23 mouse cellular contexts compared by ENCODE assay signal in the genomic region with DNA sequence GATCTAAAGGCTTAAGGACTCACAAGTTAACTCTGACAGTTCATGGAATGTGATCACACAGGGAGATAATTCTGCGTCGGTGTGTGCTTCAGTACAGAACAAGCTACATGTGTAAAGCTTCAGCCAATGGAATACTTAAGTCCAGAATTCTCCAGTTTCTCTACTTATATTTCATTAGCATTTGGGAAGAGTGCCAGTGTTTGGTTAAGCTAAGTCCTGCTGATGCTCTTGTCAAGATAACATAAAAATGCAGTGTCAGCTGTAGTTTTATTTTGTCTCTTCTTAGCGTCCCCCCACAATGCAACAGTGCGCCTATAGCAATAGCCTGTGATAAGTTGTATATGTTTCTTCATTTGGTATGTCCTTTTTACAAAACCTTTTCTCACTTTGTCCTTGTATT. TPM values are rescaled to one million over a fixed set of nuclear protein-coding genes. Genes with fewer than 3 reads are reported as not detected.
A peak's percentile ranks its signal among the peaks of the same experiment; 100 is the strongest.
DNase-seq lines count a peak whose midpoint lies in the region; ATAC-seq and TF ChIP-seq lines count a peak whose summit lies in the region.
"Had no signal": no experiment of that assay in that cellular context is flagged by ENCODE, and none has a peak within 500 bp of the region (broad histone marks: within the 10 kb centered on the region; RNA-seq: fewer than 3 reads in every experiment).

No protein-coding gene starts in this region.

- no peak overlapping the region for H3K4me3 ChIP-seq in kidney, embryonic 16.5 days (ENCODE audit: low read length)
- no peak overlapping the region for H3K4me3 ChIP-seq in lung, embryonic 15.5 days
- no peak overlapping the region for H3K4me3 ChIP-seq in stomach, embryonic 14.5 days (ENCODE audit: low read depth, low read length)
- no peak overlapping the region for H3K4me3 ChIP-seq in stomach, postnatal 0 days (ENCODE audit: low read depth, low read length)
- H3K4me3 ChIP-seq: embryonic facial prominence, embryonic 15.5 days; gastrocnemius, adult 2 months; hindbrain, embryonic 12.5 days; hindbrain, embryonic 15.5 days had no signal

- no peak overlapping the region for H3K27ac ChIP-seq in kidney, embryonic 16.5 days (ENCODE audit: low read length)
- H3K27ac ChIP-seq in lung, embryonic 15.5 days: 0 out of 2 replicates have a peak overlapping the region, but pooled peaks have one; percentile 12
- H3K27ac ChIP-seq in stomach, embryonic 14.5 days (ENCODE audit: low read length): no peak overlapping the region
- H3K27ac ChIP-seq in stomach, postnatal 0 days (replicated peaks): no peak overlapping the region
- H3K27ac ChIP-seq: embryonic facial prominence, embryonic 15.5 days; gastrocnemius, adult 2 months; hindbrain, embryonic 12.5 days; hindbrain, embryonic 15.5 days had no signal

- H3K4me1 ChIP-seq in kidney, embryonic 16.5 days (ENCODE audit: insufficient read depth, low read length): peaks cover 8% of the 10 kb centered on the region; the same call in 1 of the 2 replicates
- peaks cover 10% of the 10 kb centered on the region; the same call in 1 of the 2 replicates for H3K4me1 ChIP-seq in lung, embryonic 15.5 days
- H3K4me1 ChIP-seq in stomach, embryonic 14.5 days (ENCODE audit: control insufficient read depth, insufficient read depth, low read length): peaks cover 12% of the 10 kb centered on the region; the same call in 1 of the 2 replicates
- H3K4me1 ChIP-seq in stomach, postnatal 0 days (replicated peaks; ENCODE audit: control insufficient read depth, insufficient read depth): no peaks in the 10 kb centered on the region
- H3K4me1 ChIP-seq: embryonic facial prominence, embryonic 15.5 days; hindbrain, embryonic 12.5 days; hindbrain, embryonic 15.5 days had no signal

- no peak overlapping the region for H3K9ac ChIP-seq in kidney, embryonic 16.5 days (replicated peaks; ENCODE audit: low read length)
- H3K9ac ChIP-seq in lung, embryonic 15.5 days: no peak overlapping the region
- H3K9ac ChIP-seq in stomach, embryonic 14.5 days (replicated peaks; ENCODE audit: low read depth, low read length): no peak overlapping the region
- no peak overlapping the region for H3K9ac ChIP-seq in stomach, postnatal 0 days (ENCODE audit: low read length)
- H3K9ac ChIP-seq: embryonic facial prominence, embryonic 15.5 days; forebrain, postnatal 0 days; hindbrain, embryonic 12.5 days; hindbrain, embryonic 15.5 days had no signal

- 0 out of 2 replicates have a peak overlapping the region, but pooled peaks have one; percentile 23 for H3K4me2 ChIP-seq in kidney, embryonic 16.5 days (replicated peaks; ENCODE audit: low read depth, low read length)
- H3K4me2 ChIP-seq in lung, embryonic 15.5 days: no peak overlapping the region
- 0 out of 2 replicates have a peak overlapping the region, but pooled peaks have one; percentile 12 for H3K4me2 ChIP-seq in stomach, embryonic 14.5 days (replicated peaks; ENCODE audit: low read depth, low read length)
- H3K4me2 ChIP-seq in stomach, postnatal 0 days (replicated peaks; ENCODE audit: low read depth): no peak overlapping the region
- H3K4me2 ChIP-seq: embryonic facial prominence, embryonic 15.5 days; heart, embryonic 11.5 days; hindbrain, embryonic 12.5 days; hindbrain, embryonic 15.5 days had no signal

- no peak for TF ChIP-seq CTCF in stomach, postnatal 0 days (IDR thresholded peaks at IDR 0.05; ENCODE audit: low read depth)

- no peak for ATAC-seq in kidney, embryonic 16.5 days (ENCODE audit: low FRiP score, low TSS enrichment)
- ATAC-seq in lung, embryonic 15.5 days (ENCODE audit: borderline replicate concordance, extremely low read depth, low FRiP score, low TSS enrichment): peak; percentile 46; the same call in 1 of the 2 replicates
- 0 out of 2 replicates have a peak, but pooled peaks have one; percentile 10 for ATAC-seq in stomach, embryonic 14.5 days (ENCODE audit: insufficient number of reproducible peaks, insufficient read depth, low FRiP score, low read depth)
- no peak for ATAC-seq in stomach, postnatal 0 days (ENCODE audit: low FRiP score, low TSS enrichment)
- ATAC-seq: CD4-positive, CD25-positive, alpha-beta regulatory T cell, adult 4 months; forebrain, embryonic 14.5 days; forebrain, postnatal 0 days had no signal

- 33% methylated on average over 4 of the region's 4 CpGs for WGBS in kidney, embryonic 16.5 days
- WGBS in lung, embryonic 15.5 days: 30% methylated on average over 4 of the region's 4 CpGs
- 32% methylated on average over 4 of the region's 4 CpGs for WGBS in stomach, embryonic 14.5 days
- WGBS in stomach, postnatal 0 days: 22% methylated on average over 4 of the region's 4 CpGs

- H3K27me3 ChIP-seq in kidney, embryonic 16.5 days (ENCODE audit: insufficient read depth, low read length): no peaks in the 10 kb centered on the region
- no peaks in the 10 kb centered on the region for H3K27me3 ChIP-seq in lung, embryonic 15.5 days
- H3K27me3 ChIP-seq in stomach, embryonic 14.5 days (ENCODE audit: control insufficient read depth, insufficient read depth, low read length): no peaks in the 10 kb centered on the region
- no peaks in the 10 kb centered on the region for H3K27me3 ChIP-seq in stomach, postnatal 0 days (ENCODE audit: control insufficient read depth, insufficient read depth, low read length)
- H3K27me3 ChIP-seq: embryonic facial prominence, embryonic 15.5 days; hindbrain, embryonic 12.5 days; hindbrain, embryonic 15.5 days had no signal

- no peaks in the 10 kb centered on the region for H3K36me3 ChIP-seq in kidney, embryonic 16.5 days (ENCODE audit: insufficient read depth, low read length)
- no peaks in the 10 kb centered on the region for H3K36me3 ChIP-seq in lung, embryonic 15.5 days
- H3K36me3 ChIP-seq in stomach, embryonic 14.5 days (ENCODE audit: control insufficient read depth, insufficient read depth, low read length): no peaks in the 10 kb centered on the region
- no peaks in the 10 kb centered on the region for H3K36me3 ChIP-seq in stomach, postnatal 0 days (ENCODE audit: control insufficient read depth, insufficient read depth, low read length)
- H3K36me3 ChIP-seq: embryonic facial prominence, embryonic 15.5 days; hindbrain, embryonic 12.5 days; hindbrain, embryonic 15.5 days had no signal

- no peak for TF ChIP-seq EP300 in stomach, postnatal 0 days (optimal IDR thresholded peaks at IDR 0.05)

- no peak for DNase-seq in kidney, adult 9 months
- no peak for DNase-seq in lung, adult 18-20 months
- DNase-seq in stomach, postnatal 0 days (ENCODE audit: low spot score): no peak
- DNase-seq: adrenal gland, adult 2 months; adrenal gland, postnatal 14 days; cerebellum, adult 11-12 months; cerebellum, adult 8-10 months; cerebellum, postnatal 10 days; cerebellum, postnatal 36 days; forebrain, postnatal 0 days; gastrocnemius, adult 2 months; gastrocnemius, postnatal 14 days; heart, adult 11 months had no signal

- no peaks in the 10 kb centered on the region for H3K9me3 ChIP-seq in kidney, embryonic 16.5 days (ENCODE audit: low read length)
- no peaks in the 10 kb centered on the region for H3K9me3 ChIP-seq in lung, embryonic 15.5 days
- H3K9me3 ChIP-seq in stomach, embryonic 14.5 days (ENCODE audit: control insufficient read depth, low read depth, low read length): no peaks in the 10 kb centered on the region
- no peaks in the 10 kb centered on the region for H3K9me3 ChIP-seq in stomach, postnatal 0 days (ENCODE audit: control insufficient read depth, low read length)
- H3K9me3 ChIP-seq: embryonic facial prominence, embryonic 15.5 days; hindbrain, embryonic 12.5 days; hindbrain, embryonic 15.5 days had no signal

RNA-seq across cellular contexts. Expression of gene Arhgap20, which starts 15.0 kb away (rescaled TPM):
- 3.3 and 3.6 TPM in 2 replicates for polyA plus RNA-seq in kidney, embryonic 16.5 days (2015; fragmentation: Nextera tagmentation; extraction: Ambion mirVana)
- 10.7 and 11.0 TPM in 2 replicates for polyA plus RNA-seq in lung, embryonic 15.5 days (2015; fragmentation: Nextera tagmentation; extraction: Ambion mirVana)
- 4.0 and 5.0 TPM in 2 replicates for polyA plus RNA-seq in stomach, embryonic 14.5 days (2014; fragmentation: Nextera tagmentation; extraction: Ambion mirVana)
- polyA plus RNA-seq in stomach, postnatal 0 days (2015; fragmentation: Nextera tagmentation; extraction: Ambion mirVana): 1.6 and 1.9 TPM in 2 replicates
- polyA plus RNA-seq: C2C12 had no signal

Comparison
In these comparisons a context has a peak if more than half of its experiments do, and no peak if none do; other contexts are left out.
1. ATAC-seq: peak in lung, embryonic 15.5 days (single experiment) and stomach, embryonic 14.5 days (single experiment); none in kidney, embryonic 16.5 days (single experiment) and stomach, postnatal 0 days (single experiment).
2. H3K4me2 ChIP-seq: peak in kidney, embryonic 16.5 days (single experiment) and stomach, embryonic 14.5 days (single experiment); none in lung, embryonic 15.5 days (single experiment) and stomach, postnatal 0 days (single experiment).